Mouse (Mus musculus) gonadal fat pad, adult 2 months (tissue): ENCODE measurements around the gene Pxk. TPM values are rescaled to one million over a fixed set of nuclear protein-coding genes. Genes with fewer than 3 reads are reported as not detected.
"Not testable (repeated sequence)": the region's sequence is repeated elsewhere in the genome, so short reads cannot be mapped to it uniquely, and the experiment has no call there.

ENCODE experiments used
- DNase-seq: peaks from one replicate; pipeline ENCODE4 v3.0.0-alpha.2; 2012; ENCODE audit warnings: low read depth
- polyA plus RNA-seq: library from polyadenylated mRNA; depleted of rRNA; stranded (reverse); fragments of >200 nt; gene quantifications from 2 replicates; pipeline ENCODE4 v1.2.3, GENCODE M21; 2012

Pxk gene
- polyA plus RNA-seq, 1 experiment: 24.0 TPM

DNA sequence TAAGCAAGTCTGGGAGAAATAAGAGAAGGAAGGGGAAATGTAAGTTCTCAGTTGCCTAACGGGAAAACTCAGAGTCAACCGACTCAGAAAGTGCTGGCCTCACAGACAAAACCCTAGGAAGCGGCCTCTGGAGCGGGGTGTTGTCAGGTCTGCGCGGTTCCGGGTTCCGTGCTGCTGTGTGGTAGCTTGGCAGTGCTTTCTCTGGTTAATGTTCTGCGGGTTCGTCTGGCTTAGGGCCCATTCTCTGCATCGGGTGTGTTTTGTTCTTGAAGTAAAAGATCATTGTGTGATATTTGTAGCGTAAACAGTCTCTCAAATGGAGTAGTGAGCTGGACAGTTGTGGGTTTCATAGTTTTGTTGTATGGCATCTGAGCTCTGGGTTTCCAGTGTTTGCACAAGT is 4.7 kb downstream of the Pxk start:
- no peak for DNase-seq

DNA sequence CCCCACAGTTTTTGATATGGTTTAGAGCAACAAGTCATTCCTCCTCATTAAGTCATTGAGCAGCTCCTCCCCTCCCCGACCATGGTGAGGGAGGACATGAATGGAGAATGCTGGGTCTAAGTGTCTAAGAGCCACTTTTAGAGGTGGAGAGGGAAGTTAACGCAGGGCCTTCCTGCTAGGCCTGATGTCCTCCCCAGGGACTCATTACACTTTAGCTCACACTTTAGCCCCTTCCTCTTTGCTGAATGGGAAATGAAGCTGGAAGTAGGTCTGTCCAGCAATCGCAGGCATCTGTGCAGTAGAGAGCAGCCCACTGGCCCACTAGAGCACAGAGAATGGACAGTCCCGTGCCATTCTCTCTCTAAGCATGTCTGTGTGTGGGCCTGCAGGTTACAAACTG is 10.0 kb downstream of the Pxk start:
- no peak for DNase-seq

DNA sequence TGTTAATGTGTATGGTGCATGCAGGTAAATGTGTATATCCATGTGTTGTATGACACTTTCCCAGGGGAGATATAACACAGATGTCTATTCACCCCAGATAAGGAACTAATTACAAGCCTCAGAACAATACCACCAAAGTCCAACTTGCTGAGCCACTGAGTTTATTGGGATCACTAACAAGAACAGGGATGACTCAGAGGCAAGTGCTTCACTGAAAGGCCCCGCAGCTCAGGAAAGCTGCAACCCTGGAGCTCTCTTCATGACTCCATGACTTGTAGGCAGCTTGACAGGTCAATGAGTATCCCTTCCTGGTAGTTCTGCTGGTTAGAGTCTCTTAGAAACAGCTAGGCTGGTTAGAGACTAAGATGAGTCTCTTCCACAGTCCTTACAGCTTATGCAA is 11.0 kb downstream of the Pxk start:
- DNase-seq: no peak

DNA sequence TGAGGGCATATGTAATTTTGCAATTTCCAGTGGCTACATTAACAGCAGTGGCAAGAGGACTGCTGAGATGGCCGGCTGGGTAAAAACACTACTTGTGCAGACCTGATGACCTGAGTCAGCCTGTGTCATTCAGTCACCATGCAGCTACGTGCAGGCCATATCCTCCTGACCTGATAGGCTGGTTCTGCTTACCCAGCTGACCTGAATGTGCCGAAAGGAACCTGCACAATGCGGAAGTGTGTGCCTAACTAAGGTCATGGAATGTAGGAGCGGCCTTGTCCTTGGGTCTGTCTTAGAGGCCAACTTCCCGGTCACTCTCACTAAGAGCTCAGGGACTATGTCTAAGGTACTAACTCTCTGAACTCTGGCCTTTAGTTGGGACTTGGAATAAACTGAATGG is 13.5 kb downstream of the Pxk start:
- no peak for DNase-seq

DNA sequence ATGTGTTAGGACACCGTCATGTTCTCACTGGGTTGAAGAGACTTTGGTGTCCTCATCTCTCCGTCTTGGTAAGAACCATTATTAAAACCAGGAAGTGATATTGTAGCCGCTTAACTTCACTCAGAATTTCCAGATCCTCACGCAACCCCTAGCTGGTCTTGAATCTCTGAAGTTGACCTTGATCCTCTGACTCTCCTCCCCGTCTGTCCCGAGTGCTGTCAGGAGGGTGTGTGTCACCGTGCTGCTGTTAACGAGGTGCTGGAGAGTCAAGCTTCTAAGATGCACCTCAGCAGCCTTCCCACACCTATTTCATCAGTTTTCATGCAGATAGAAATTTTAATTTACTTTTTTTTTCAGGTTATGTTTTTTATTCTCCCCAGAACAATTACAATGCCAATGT is 14.0 kb downstream of the Pxk start:
- DNase-seq: no peak

DNA sequence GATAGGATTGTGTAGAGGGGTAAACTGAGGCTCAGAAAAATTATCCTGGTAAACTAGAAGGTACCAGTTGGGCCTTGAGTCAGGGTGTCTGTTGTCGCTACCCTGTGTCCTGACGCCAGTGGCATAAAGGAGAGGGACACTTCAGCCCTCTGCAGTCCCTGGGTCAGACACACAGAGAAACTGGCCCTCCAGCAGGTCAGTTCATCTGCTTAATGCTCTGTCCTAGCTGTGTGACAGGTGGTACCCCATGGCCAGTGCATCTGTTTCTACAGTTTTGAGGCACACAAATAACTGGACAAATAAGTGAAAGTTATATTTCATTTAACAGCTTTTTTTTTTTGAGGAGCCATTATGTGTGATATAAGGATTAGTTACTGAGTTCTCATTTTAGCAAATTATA is 15.6 kb downstream of the Pxk start:
- no peak for DNase-seq

DNA sequence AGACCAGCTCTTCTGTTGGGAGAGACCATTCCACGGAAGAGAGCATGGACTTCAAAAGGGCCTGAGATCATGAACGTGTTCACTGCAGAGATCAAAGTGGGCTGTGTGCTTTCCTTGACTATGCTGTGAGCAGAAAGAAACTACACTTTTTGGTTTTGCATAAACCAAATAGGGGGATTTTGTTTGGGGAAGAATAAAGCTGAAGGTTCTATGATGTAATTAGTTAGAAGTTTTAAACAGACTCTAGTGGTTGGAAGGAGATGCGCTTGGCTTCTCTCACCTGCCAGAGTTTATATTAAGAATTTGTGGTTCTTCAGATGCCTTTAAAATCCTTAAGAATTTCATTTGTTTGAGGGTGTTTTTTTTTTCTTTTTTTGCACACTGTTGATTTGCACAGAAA is 16.3 kb downstream of the Pxk start:
- DNase-seq: no peak

DNA sequence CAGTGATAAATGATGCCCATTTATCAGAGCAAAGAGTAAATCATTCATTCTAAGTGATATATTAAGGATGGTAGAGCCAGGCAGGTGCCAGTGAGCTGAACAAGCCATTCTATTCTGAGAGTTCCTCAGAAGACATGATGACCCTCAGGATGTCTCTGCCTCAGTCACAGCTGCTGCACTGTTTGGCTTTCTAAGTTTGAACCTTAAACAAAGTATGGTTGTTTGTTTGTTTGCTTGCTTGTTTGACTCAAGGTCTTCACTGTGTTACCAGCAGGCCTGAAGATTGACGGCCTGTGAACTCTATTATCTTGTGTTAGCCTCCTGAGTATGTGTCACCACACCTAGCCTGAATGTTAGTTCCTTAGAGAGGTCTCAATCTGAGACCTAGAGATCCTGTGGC is 16.7 kb downstream of the Pxk start:
- DNase-seq: no peak

DNA sequence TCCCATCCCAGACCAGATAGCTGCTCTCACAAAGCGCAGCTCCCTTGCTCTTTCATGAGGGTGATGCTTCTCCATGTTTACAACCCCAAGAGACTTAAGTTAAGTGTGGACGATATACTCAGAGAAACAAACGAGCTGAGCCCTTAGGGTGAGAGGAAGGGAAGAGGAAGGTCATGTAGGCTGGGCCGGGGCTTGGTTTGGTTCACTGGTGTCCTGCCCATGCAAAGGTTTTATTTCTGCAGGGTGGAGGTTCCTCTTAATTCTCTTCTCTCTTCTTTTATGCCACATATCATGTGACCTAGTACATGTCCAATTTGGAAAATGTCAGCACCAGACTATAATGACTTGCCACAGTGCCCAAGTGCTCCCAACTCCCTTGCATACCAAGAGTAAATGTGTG is 17.8 kb downstream of the Pxk start:
- DNase-seq: no peak

DNA sequence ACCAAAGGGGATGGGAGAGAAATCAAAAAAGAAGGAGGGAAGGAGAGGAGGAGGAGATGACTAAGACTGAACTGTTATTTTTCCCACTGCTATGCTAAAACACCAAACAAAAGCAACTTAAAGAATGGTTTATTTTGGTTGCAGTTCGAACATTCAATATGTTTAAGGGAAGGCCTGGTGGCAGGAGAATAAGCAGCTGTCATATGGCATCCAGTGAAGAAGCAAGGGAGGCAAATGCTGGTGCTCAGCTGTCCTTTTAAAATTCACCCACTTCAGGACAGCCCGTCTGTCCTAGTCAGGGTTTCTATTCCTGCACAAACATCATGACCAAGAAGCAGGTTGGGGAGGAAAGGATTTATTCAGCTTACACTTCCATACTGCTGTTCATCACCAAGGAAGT is 19.4 kb downstream of the Pxk start:
- no peak for DNase-seq

DNA sequence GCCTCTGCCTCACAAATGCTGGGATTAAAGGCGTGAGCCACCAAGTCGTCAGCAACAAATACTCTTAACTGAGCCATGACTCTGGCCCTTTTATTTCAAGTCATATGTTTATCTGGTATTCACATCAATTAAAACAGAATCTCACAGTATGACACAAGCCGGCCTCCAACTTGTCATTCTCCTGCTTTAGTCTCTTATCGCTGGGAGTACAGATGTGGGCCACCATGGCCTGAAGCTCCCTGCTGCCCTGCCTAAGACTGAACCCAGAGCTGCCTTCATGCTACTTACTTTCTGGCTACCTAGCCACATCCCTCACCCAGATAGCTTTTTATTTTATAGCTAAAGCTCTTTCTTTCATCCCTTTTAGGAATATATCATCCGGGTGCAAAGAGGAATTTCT is 21.4 kb downstream of the Pxk start:
- no peak for DNase-seq

DNA sequence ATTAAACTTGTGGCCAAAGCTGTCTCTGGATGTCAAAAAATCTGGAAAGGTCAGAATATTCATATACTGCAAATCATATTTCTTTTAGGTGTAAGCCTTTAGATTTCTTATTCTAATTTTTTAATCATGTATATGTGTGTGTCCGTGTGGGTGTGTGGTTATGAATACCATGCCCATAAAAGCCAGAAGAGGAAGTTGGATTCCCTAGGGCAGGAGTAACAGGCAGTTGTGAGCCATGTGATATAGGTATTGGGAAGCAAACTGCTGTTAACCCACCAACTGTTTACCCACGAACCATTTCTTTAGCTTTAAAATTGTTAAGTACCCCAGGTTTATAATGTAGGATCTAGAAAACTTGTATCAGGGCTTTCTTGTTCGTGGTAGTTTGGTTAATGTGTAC is 21.9 kb downstream of the Pxk start:
- no peak for DNase-seq

DNA sequence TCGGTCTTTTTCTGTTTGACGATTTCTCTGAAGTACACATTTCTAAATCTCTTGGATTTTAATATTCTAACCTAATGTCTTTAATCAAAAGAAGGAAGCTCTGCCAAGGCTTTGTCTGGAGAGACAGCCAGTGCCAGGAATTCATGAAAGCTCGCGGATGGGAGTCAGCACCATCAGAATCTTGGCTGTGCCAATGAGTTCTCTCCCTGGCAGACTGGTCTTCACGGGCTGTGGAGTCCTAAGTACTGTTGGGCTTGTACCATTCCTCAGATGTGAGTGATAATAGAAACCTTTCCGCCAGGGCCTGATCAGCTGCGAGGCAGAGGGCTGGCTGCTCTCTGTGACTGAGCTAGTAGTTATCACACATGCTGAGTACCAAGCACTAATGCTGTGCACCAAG is 25.1 kb downstream of the Pxk start:
- no peak for DNase-seq

DNA sequence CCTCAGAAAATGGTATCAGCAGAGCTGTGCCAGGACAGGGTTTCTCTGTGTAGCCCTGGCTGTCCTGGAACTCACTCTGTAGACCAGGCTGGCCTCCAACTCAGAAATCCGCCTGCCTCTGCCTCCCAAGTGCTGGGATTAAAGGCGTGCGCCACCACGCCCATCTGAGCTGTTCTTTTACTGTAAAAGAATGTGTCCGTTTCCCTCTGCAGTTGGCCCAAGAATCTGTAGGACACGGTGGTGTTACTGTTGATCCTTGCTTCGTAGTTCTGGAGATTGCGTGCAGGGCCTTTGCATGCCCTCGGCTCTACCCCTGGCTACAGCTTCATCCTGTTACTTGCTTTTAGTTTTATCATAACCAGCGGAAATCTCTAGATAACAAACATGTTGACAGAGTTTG is 25.6 kb downstream of the Pxk start:
- not testable (repeated sequence) for DNase-seq

DNA sequence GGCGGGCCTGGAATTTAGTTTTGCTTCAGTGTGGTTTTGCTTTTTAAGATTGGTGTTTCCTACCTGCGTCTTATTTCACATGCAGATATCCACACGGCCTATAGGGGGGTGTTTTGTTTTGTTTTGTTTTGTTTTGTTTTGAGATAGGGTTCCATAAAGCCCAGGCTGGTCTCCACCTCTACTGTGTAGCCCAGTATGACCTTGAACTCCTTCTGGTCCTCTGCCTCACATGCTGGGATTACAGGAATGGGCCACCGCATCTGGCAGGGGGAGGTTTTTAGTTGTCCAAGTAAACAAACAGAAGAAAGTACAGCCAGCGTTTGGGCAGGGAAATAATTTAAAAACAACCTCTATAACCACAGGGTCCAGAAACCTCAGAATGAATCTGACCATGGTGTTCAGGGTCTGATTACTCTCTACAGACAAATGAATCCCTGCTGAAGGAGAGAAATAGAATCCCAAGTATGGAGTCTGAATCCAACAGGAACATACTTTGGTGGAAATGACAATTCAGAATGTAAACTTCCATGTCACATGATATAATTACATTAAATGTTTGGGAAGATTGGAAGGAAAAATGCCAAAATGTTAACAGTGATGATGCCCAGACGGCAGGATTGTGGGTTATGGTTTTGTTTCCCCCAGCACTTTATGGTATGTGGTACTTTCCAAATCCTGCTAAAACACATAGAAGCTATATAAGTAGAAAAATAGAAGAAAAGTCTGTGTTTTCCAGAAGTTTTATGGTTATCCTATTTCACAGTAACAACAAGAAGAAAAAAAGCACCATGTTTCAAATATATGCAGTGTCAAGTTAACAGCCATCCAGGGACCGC is 26.3 kb downstream of the Pxk start:
- DNase-seq: no peak

DNA sequence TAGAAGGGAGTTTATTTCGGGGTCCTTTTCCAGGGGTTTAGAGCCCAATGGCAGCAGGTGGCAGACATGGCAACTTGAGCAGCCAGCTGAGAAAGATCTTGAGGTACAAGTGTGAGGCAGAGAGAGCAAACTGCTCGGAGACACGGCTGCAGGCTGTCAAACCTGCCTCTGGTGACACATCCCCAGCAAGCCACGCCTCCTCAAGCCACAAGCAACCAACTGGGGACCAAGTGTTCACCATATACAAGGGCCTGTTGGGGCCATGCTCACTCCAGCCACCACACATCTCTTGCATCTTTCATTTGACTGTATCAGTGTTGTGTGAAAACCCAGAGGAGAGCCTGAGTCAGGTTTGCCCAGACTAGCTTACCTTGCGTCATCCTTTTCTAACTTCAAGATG is 30.0 kb downstream of the Pxk start:
- no peak for DNase-seq

DNA sequence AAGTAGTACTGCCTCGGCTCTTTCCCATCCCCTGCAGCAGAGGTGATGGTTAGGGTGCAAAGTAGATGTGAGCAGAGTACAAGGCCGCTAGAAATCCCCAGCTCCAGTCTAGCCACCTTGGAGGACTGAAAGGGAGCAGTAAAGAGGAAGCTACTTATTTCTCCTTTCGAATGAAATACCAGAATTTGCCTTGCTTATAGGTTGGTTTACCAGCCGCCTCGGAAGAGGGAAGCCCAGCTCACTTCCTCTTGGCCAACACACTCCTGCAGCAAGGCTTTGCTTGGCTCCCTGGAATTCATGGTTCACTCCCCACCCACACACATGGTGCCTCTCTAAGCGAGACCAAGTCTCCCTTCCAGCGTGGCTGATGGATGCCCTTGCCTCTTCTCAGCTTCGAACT is 34.8 kb downstream of the Pxk start:
- no peak for DNase-seq

DNA sequence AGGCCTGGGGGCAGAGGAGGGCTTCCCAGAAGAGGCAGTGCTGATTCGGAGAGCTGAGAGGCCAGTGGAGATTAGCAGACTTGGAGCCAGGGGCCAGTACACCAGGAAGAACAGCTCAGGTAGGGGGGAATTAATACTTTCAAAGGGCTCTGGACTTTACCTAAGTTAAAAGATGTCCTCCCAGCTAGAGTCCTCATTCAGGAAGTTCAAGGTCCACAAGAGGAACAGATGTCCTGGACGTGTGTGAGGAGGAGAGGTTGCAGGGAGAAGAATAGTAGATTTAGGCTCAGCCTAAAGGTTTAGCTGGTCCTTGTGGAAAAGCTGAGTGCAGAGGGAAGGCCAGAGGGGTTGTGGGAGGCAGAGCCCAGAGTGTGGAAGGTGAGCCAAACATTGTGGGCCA is 36.2 kb downstream of the Pxk start:
- DNase-seq: no peak

DNA sequence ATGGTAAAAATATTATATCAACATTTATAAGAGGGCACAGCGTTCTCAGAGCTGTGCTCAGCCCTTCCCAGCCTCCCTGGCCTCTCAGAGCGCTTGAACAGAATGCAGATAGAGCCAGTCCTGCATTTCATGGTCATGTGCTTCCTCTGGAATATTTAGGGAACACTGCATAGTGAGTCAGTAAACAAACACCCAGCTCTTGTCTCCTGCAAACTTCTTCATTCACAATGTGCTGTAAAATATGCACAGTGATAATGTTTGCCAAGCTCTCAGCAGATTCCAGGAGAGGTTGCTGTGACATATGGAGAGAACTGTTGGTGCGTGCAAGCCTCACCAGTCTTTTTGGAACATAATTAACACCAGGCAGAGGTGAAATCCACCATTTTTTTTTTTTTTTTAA is 37.1 kb downstream of the Pxk start:
- no peak for DNase-seq

DNA sequence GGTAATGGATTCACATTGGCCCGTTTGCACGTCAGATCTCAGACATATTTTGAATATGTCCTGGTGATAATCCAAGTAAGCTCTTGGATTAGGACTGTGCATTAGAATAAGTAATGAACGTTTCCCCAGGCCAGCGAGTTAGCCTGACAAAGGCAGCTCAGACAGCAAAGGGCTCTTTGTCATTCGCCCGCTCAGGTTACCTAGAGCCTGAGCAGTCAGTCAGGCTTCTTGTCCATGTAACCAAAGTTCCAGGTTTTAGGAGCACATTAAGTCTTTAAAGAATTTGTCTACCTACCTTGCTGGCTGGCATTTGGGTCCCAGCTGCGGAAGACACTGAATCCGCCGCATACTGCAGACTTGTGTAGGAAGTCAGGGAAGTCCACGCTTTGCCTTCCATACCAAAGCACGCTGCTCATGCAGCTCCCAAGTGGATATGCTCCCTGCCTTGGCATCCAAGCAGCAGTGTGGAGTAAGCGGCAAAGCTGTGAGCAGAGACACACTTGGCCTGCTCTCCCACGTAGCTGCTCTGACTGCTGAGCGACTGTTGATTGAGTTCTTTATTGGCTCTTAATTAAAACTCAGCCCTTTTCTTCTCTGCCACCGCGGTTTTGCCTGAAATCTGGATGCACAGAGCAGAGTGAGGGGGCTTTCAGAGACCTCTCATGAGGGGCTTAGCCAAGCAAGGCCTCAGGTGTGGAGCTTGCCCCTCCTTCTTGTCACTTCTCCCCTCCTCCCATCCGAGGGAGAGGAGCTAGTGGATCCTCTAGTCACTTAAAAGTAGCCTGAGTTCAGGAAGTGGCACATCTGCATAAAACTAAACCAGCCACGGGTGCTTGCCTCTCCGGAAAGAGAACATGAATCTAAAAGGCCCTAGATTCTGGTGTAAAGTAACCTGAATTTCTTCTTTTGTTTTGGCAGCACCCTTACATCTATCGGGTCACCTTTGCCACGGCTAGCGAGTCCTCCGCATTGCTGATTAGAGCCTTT is 42.0 kb downstream of the Pxk start:
- DNase-seq: no peak

DNA sequence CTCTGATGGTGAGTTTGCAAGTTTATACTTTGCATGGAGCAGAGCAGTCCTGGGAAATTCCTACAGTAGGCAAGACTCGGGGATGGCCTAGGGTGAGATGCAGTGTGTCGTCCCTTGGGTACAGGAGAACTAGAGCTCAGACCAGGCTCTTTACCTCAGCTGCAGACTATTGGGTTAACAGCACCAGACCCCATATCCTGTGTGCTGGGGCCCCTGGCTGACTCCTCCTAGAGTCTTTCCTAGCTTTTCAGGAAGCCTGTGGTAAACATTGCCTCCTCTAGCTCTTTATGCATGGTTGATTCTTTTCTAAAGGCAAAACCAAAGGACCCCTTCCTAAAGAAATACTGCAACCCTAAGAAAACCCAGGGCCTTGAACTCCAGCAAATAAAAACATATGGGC is 43.1 kb downstream of the Pxk start:
- no peak for DNase-seq

DNA sequence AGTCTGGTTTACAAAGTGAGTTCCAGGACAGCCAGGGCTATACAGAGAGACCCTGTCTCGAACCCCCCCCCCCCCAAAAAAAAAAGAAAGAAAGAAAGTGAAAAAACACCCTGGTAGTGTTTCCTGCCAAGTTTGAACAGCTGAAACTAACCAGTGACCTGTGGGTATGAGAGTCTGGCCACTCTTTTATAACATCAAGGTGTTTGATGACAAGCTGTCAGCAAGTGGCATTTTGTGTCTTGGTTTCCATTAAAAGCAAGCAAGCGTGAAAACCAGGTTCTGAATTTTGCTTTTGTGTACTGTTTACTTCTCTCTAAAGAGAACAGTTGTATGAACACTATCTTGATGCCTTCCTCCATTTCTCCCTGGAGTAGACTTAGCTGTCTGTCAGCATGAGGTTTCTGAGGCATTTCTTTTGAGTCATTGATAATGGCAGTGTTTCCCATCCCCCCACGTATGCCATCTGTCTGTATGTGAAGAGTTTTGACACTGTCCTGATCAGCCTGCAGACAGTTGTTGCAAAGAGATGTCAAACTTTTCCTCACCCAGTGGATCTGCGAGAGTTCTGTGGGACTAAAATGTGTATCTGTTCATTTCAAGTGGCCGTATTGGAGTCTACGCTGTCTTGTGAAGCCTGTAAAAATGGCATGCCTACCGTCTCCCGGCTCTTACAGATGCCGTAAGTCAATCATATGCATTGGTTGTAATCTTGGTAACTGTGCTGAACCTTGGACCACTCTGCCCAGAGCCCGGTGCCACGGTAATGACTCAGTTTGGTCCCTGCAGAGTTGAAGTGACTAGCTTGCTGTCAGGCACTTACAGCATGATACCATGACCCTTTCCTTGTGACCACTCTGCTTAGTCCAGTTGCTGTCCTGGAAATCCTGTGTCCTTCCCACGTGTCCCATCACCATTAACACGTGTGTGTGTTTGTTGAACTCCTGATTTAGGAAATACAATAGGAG is 47.9 kb downstream of the Pxk start:
- DNase-seq: no peak
